13 mouse cellular contexts compared by ENCODE assay signal in genomic region chr14:77375618-77376017, GRCm38 (mm10).
DNase-seq lines count a peak whose midpoint lies in the region; ATAC-seq and TF ChIP-seq lines count a peak whose summit lies in the region.
"Had no signal": no experiment of that assay in that cellular context is flagged by ENCODE, and none has a peak within 500 bp of the region (broad histone marks: within the 10 kb centered on the region; RNA-seq: fewer than 3 reads in every experiment).

No protein-coding gene starts in this region.

- TF ChIP-seq CTCF in Patski (IDR thresholded peaks at IDR 0.05): no peak

- ATAC-seq in Patski: peak; percentile 89
- no peak for ATAC-seq in liver, embryonic 11.5 days (replicated peaks; ENCODE audit: low FRiP score)
- ATAC-seq: activated CD4-positive, CD25-positive, alpha-beta regulatory T cell, adult 4 months; midbrain, embryonic 16.5 days had no signal

- no peak overlapping the region for H3K9ac ChIP-seq in liver, embryonic 11.5 days (ENCODE audit: low read depth, low read length)

- no peaks in the 10 kb centered on the region for H3K36me3 ChIP-seq in heart, embryonic 10.5 days
- H3K36me3 ChIP-seq in liver, embryonic 11.5 days (ENCODE audit: control insufficient read depth, insufficient read depth, low read length): no peaks in the 10 kb centered on the region

- in situ Hi-C loops in Patski (cut with MboI; ENCODE audit: low pct_unique_long_range_greater_than_20kb): no loop called here

- H3K4me3 ChIP-seq in heart, embryonic 10.5 days: no peak overlapping the region
- H3K4me3 ChIP-seq in liver, embryonic 11.5 days (ENCODE audit: low read depth, low read length): no peak overlapping the region

- no peaks in the 10 kb centered on the region for H3K9me3 ChIP-seq in heart, embryonic 10.5 days
- no peaks in the 10 kb centered on the region for H3K9me3 ChIP-seq in liver, embryonic 11.5 days (ENCODE audit: control insufficient read depth, low read length)

- POLR2A ChIA-PET in Patski (lab: Charles Lee): interaction anchor here (0.7 kb wide), 1 partner anchor 61 kb away, joined by 5 read pairs; no protein-coding TSS in a partner anchor

- 37% methylated on average over 9 of the region's 9 CpGs for WGBS in heart, embryonic 10.5 days
- WGBS in liver, embryonic 11.5 days: 36% methylated on average over 9 of the region's 9 CpGs

- H3K27me3 ChIP-seq in heart, embryonic 10.5 days (ENCODE audit: insufficient read depth, poor library complexity, severe bottlenecking): no peaks in the 10 kb centered on the region
- H3K27me3 ChIP-seq in Patski: no peaks in the 10 kb centered on the region
- no peaks in the 10 kb centered on the region for H3K27me3 ChIP-seq in liver, embryonic 11.5 days (replicated peaks; ENCODE audit: control insufficient read depth, insufficient read depth, low read length)

- H3K27ac ChIP-seq in heart, embryonic 10.5 days: no peak overlapping the region
- no peak overlapping the region for H3K27ac ChIP-seq in liver, embryonic 11.5 days (ENCODE audit: low read depth, low read length)

- no peak overlapping the region for H3K4me2 ChIP-seq in liver, embryonic 11.5 days

- CTCF ChIA-PET in Patski (lab: Charles Lee): no interaction called here

- H3K4me1 ChIP-seq in heart, embryonic 10.5 days: peaks cover 19% of the 10 kb centered on the region
- H3K4me1 ChIP-seq in liver, embryonic 11.5 days (replicated peaks; ENCODE audit: control insufficient read depth, insufficient read depth, low read length): no peaks in the 10 kb centered on the region

- peak; percentile 85 for DNase-seq in heart, adult 11 months
- no peak for DNase-seq in heart, embryonic 10.5 days (ENCODE audit: low spot score)
- peak; percentile 53 for DNase-seq in 3134 (ENCODE audit: extremely low read depth, insufficient read length, low spot score)
- DNase-seq in Patski (ENCODE audit: low read depth, low spot score): no peak
- DNase-seq in gastrocnemius, postnatal 10 days: peak; percentile 8
- no peak for DNase-seq in heart, postnatal 4 days
- DNase-seq in urinary bladder, adult 2 months (ENCODE audit: low spot score): no peak
- DNase-seq in liver, embryonic 11.5 days (ENCODE audit: low spot score): no peak
- DNase-seq: cerebellum, adult 11 months; heart, postnatal 14 days; lung, adult 18-20 months had no signal

Comparison
In these comparisons a context has a peak if more than half of its experiments do, and no peak if none do; other contexts are left out.
1. DNase-seq: peak in heart, adult 11 months (single experiment), 3134 (single experiment) and gastrocnemius, postnatal 10 days (single experiment); none in heart, embryonic 10.5 days (single experiment), Patski (single experiment), heart, postnatal 4 days (single experiment), urinary bladder, adult 2 months (single experiment) and liver, embryonic 11.5 days (single experiment).